In genomic region chr1:23231522-23231921, GRCm38 (mm10) we compare ENCODE assay signal across 27 mouse cellular contexts.
DNase-seq lines count a peak whose midpoint lies in the region; TF ChIP-seq lines count a peak whose summit lies in the region.
"Had no signal": no experiment of that assay in that cellular context is flagged by ENCODE, and none has a peak within 500 bp of the region (broad histone marks: within the 10 kb centered on the region; RNA-seq: fewer than 3 reads in every experiment).

No protein-coding gene starts in this region.

- TF ChIP-seq CTCF in kidney, adult 2 months (conservative IDR thresholded peaks at IDR 0.05; ENCODE audit: insufficient read depth, insufficient read length, low read depth, low read length), result no peak

- 70% methylated on average over 1 of the region's 1 CpGs for WGBS in kidney, adult 2 months

- no peak overlapping the region for H3K4me3 ChIP-seq in kidney, adult 2 months (ENCODE audit: insufficient read depth, low read depth, low read length)
- H3K4me3 ChIP-seq: embryonic facial prominence, embryonic 13.5 days; forebrain, embryonic 10.5 days; forebrain, embryonic 15.5 days; hindbrain, embryonic 10.5 days; intestine, embryonic 15.5 days; limb, embryonic 12.5 days; liver, embryonic 15.5 days had no signal

- TF ChIP-seq POLR2A in kidney, adult 2 months (IDR thresholded peaks at IDR 0.05; ENCODE audit: low read depth, low read length), result no peak

- no peaks in the 10 kb centered on the region for H3K36me3 ChIP-seq in kidney, adult 2 months (ENCODE audit: control insufficient read depth, insufficient read depth, low read length)
- H3K36me3 ChIP-seq: embryonic facial prominence, embryonic 13.5 days; forebrain, embryonic 10.5 days; forebrain, embryonic 15.5 days; hindbrain, embryonic 10.5 days; intestine, embryonic 15.5 days; limb, embryonic 12.5 days; liver, embryonic 15.5 days had no signal

- no peaks in the 10 kb centered on the region for H3K4me1 ChIP-seq in kidney, adult 2 months (ENCODE audit: control insufficient read depth, insufficient read depth, low read length)
- H3K4me1 ChIP-seq: embryonic facial prominence, embryonic 13.5 days; forebrain, embryonic 10.5 days; forebrain, embryonic 15.5 days; hindbrain, embryonic 10.5 days; intestine, embryonic 15.5 days; limb, embryonic 12.5 days had no signal

- intact Hi-C loops in left cerebral cortex, postnatal 4 days (cut with DNase I), result no loop called here

- DNase-seq in left cerebral cortex, adult 11 months (ENCODE audit: low spot score), result peak; percentile 11
- no peak for DNase-seq in left cerebral cortex, postnatal 4 days
- DNase-seq in right cerebral cortex, postnatal 25 days, result peak; percentile 7
- no peak for DNase-seq in right cerebral cortex, postnatal 4 days
- DNase-seq in left cerebral cortex, adult 9 months (ENCODE audit: low spot score in 2 of 2), result peak; percentile 17 to 18
- no peak for DNase-seq in kidney, postnatal 36 days
- DNase-seq in kidney, adult 2 months, result no peak
- DNase-seq: adrenal gland, postnatal 10 days; B cell, adult 2 months; cerebellum, adult 11-12 months; cerebellum, adult 9-11 months; gastrocnemius, postnatal 14 days; heart, postnatal 14 days; kidney, adult 9 months; kidney, postnatal 14 days; lung, embryonic 14.5 days; lung, postnatal 14 days; midbrain, embryonic 14.5 days; thymus, postnatal 14 days had no signal

- no peaks in the 10 kb centered on the region for H3K27me3 ChIP-seq in kidney, adult 2 months (replicated peaks; ENCODE audit: control insufficient read depth, insufficient read depth, low read length)
- H3K27me3 ChIP-seq: embryonic facial prominence, embryonic 13.5 days; forebrain, embryonic 15.5 days; intestine, embryonic 15.5 days; limb, embryonic 12.5 days; liver, embryonic 15.5 days had no signal

- H3K27ac ChIP-seq in kidney, adult 2 months (ENCODE audit: insufficient read depth, low read depth, low read length), result no peak overlapping the region
- H3K27ac ChIP-seq: embryonic facial prominence, embryonic 13.5 days; forebrain, embryonic 10.5 days; forebrain, embryonic 15.5 days; hindbrain, embryonic 10.5 days; hindbrain, postnatal 0 days; intestine, embryonic 15.5 days; limb, embryonic 12.5 days; liver, embryonic 15.5 days had no signal

Comparison
In these comparisons a context has a peak if more than half of its experiments do, and no peak if none do; other contexts are left out.
1. DNase-seq: peak in left cerebral cortex, adult 11 months (single experiment), right cerebral cortex, postnatal 25 days (single experiment) and left cerebral cortex, adult 9 months (2 of 2); none in left cerebral cortex, postnatal 4 days (single experiment), right cerebral cortex, postnatal 4 days (single experiment), kidney, postnatal 36 days (0 of 2) and kidney, adult 2 months (single experiment).